ENCODE assay signal across 24 mouse cellular contexts in the genomic region with DNA sequence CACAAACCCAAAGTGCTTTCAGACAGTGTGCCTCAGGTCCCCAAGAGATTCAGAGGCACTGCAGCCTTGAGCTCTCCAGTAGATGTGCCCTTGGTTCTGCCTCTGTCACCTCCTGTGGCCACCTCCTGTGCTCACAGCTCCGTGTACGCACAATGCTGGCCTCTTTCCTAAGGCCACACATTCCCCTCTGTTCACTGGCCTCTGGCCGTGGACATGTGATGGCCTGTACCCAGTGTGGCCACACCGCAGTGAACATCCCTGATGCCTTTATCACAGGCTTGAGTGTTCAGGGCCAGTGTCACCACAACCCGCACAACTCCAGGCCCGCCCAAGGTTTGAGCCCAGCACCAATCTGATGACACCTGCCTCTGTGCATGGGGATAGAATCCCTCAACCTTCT. TPM values are rescaled to one million over a fixed set of nuclear protein-coding genes. Genes with fewer than 3 reads are reported as not detected.
DNase-seq lines count a peak whose midpoint lies in the region; TF ChIP-seq lines count a peak whose summit lies in the region.
"Had no signal": no experiment of that assay in that cellular context is flagged by ENCODE, and none has a peak within 500 bp of the region (broad histone marks: within the 10 kb centered on the region; RNA-seq: fewer than 3 reads in every experiment).

No protein-coding gene starts in this region.

- DNase-seq in adrenal gland, adult (ENCODE audit: inconsistent age in 2 of 2, low spot score in 1 of 2) = peak; percentile 53 to 75
- DNase-seq in adrenal gland, postnatal 25 days = no peak
- peak; percentile 60 for DNase-seq in adrenal gland, adult 8-10 months
- DNase-seq in adrenal gland, postnatal 4 days (ENCODE audit: low spot score in 2 of 2) = no peak
- peak; percentile 5 for DNase-seq in gastrocnemius, adult 2 months
- DNase-seq in gastrocnemius, postnatal 36 days = no peak
- peak; percentile 53 for DNase-seq in adrenal gland, postnatal 14 days
- DNase-seq in left cerebral cortex, postnatal 14 days (ENCODE audit: low spot score in 2 of 2) = no peak
- DNase-seq: B cell, adult 2 months; cerebellum, adult 11 months; cerebellum, adult 18-20 months; cerebellum, adult 8-10 months; cerebellum, adult 9-11 months; cerebellum, postnatal 36 days; embryo, embryonic 11 days had no signal

- no peak for TF ChIP-seq CTCF in gastrocnemius, adult 2 months (IDR thresholded peaks at IDR 0.05)

- H3K4me3 ChIP-seq in gastrocnemius, adult 2 months = no peak overlapping the region
- H3K4me3 ChIP-seq: embryonic facial prominence, embryonic 13.5 days; embryonic facial prominence, embryonic 15.5 days; erythroblast, embryonic 14.5 days; forebrain, embryonic 12.5 days had no signal

- intact Hi-C loops in gastrocnemius, adult 2 months (cut with DNase I) = no loop called here
- intact Hi-C loops in gastrocnemius, postnatal 36 days (cut with DNase I) = no loop called here
- intact Hi-C loops in left cerebral cortex, postnatal 14 days (cut with DNase I) = no loop called here

- H3K27ac ChIP-seq in gastrocnemius, adult 2 months = no peak overlapping the region
- H3K27ac ChIP-seq: embryonic facial prominence, embryonic 13.5 days; embryonic facial prominence, embryonic 15.5 days; forebrain, embryonic 10.5 days; forebrain, embryonic 12.5 days had no signal

RNA-seq across cellular contexts. Expression of a gene that starts 2.5 kb away (rescaled TPM):
- 26.0 and 38.2 TPM in 2 replicates for total RNA-seq in adrenal gland, postnatal 25 days (2021)
- total RNA-seq in adrenal gland, adult 8-10 months (2022) = 10 to 100 TPM; 32.4 to 44.0 (median 39.1) TPM
- 10 to 100 TPM; 17.7 to 20.4 TPM for total RNA-seq in adrenal gland, postnatal 4 days (2021)
- total RNA-seq in gastrocnemius, adult 2 months (2021) = 10 to 100 TPM; 22.0 to 27.4 TPM
- 10 to 100 TPM; 23.0 to 24.2 TPM for total RNA-seq in gastrocnemius, postnatal 36 days (2021)
- total RNA-seq in adrenal gland, postnatal 14 days (2021) = 21.3 and 24.9 TPM in 2 replicates
- 10 to 100 TPM in 1 of 2 experiments, 1 to 10 TPM in 1; 9.3 to 11.3 TPM for total RNA-seq in left cerebral cortex, postnatal 14 days (2021)

RNA-seq across cellular contexts. Expression of a gene that starts 2.6 kb away (rescaled TPM):
- total RNA-seq in adrenal gland, postnatal 25 days (2021) = 0.39 TPM in 1 of 2 replicates, not detected in the other
- total RNA-seq in adrenal gland, adult 8-10 months (2022) = under 1 TPM; 0.20 to 0.59 (median 0.38) TPM
- 1 to 10 TPM; 1.8 to 2.0 TPM for total RNA-seq in adrenal gland, postnatal 4 days (2021)
- total RNA-seq in gastrocnemius, adult 2 months (2021) = under 1 TPM in 1 of 2 experiments, not detected in 1; 0.17 TPM
- total RNA-seq in gastrocnemius, postnatal 36 days (2021) = under 1 TPM in 1 of 2 experiments, not detected in 1; 0.18 TPM
- total RNA-seq in adrenal gland, postnatal 14 days (2021) = 0.48 and 0.94 TPM in 2 replicates
- total RNA-seq in left cerebral cortex, postnatal 14 days (2021) = 1 to 10 TPM; 6.9 to 7.2 TPM
- total RNA-seq: common myeloid progenitor, adult 5-6 weeks had no signal

RNA-seq across cellular contexts. Expression of a gene that starts 25.7 kb away (rescaled TPM):
- 7.1 and 7.4 TPM in 2 replicates for total RNA-seq in adrenal gland, postnatal 25 days (2021)
- 10 to 100 TPM in 2 of 4 experiments, 1 to 10 TPM in 2; 6.2 to 12.9 (median 9.9) TPM for total RNA-seq in adrenal gland, adult 8-10 months (2022)
- 1 to 10 TPM; 6.5 to 6.9 TPM for total RNA-seq in adrenal gland, postnatal 4 days (2021)
- total RNA-seq in gastrocnemius, adult 2 months (2021) = under 1 TPM; 0.54 to 0.59 TPM
- total RNA-seq in gastrocnemius, postnatal 36 days (2021) = under 1 TPM; 0.30 to 0.66 TPM
- total RNA-seq in adrenal gland, postnatal 14 days (2021) = 3.2 and 4.3 TPM in 2 replicates
- total RNA-seq in left cerebral cortex, postnatal 14 days (2021) = under 1 TPM in 1 of 2 experiments, not detected in 1; 0.42 TPM

RNA-seq across cellular contexts. Expression of a gene that starts 38.8 kb away (rescaled TPM):
- total RNA-seq in adrenal gland, postnatal 25 days (2021) = 38.0 and 51.2 TPM in 2 replicates
- total RNA-seq in adrenal gland, adult 8-10 months (2022) = 10 to 100 TPM; 39.2 to 55.5 (median 46.6) TPM
- total RNA-seq in adrenal gland, postnatal 4 days (2021) = 10 to 100 TPM; 56.8 to 64.4 TPM
- 10 to 100 TPM; 18.3 to 18.5 TPM for total RNA-seq in gastrocnemius, adult 2 months (2021)
- total RNA-seq in gastrocnemius, postnatal 36 days (2021) = 10 to 100 TPM; 17.1 to 21.4 TPM
- total RNA-seq in adrenal gland, postnatal 14 days (2021) = 38.5 and 47.0 TPM in 2 replicates
- total RNA-seq in left cerebral cortex, postnatal 14 days (2021) = 10 to 100 TPM; 34.7 to 37.8 TPM

RNA-seq across cellular contexts. Expression of a gene that starts 39.0 kb away (rescaled TPM):
- total RNA-seq in adrenal gland, postnatal 25 days (2021) = not detected in 2 replicates
- not detected for total RNA-seq in adrenal gland, adult 8-10 months (2022)
- not detected for total RNA-seq in adrenal gland, postnatal 4 days (2021)
- not detected for total RNA-seq in gastrocnemius, adult 2 months (2021)
- not detected for total RNA-seq in gastrocnemius, postnatal 36 days (2021)
- total RNA-seq in adrenal gland, postnatal 14 days (2021) = not detected in 2 replicates
- total RNA-seq in left cerebral cortex, postnatal 14 days (2021) = not detected
- total RNA-seq: adrenal gland, postnatal 36 days; common myeloid progenitor, adult 5-6 weeks; ES-E14; MEL had no signal

Comparison
In these comparisons a context has a peak if more than half of its experiments do, and no peak if none do; other contexts are left out.
1. DNase-seq: peak in adrenal gland, adult (2 of 2), adrenal gland, adult 8-10 months (single experiment), gastrocnemius, adult 2 months (single experiment) and adrenal gland, postnatal 14 days (single experiment); none in adrenal gland, postnatal 25 days (single experiment), adrenal gland, postnatal 4 days (0 of 2), gastrocnemius, postnatal 36 days (0 of 2) and left cerebral cortex, postnatal 14 days (0 of 2).